ENCODE assay signal across 8 mouse cellular contexts in genomic region chr7:132931560-132932351, GRCm38 (mm10). TPM values are rescaled to one million over a fixed set of nuclear protein-coding genes. Genes with fewer than 3 reads are reported as not detected.
A peak's percentile ranks its signal among the peaks of the same experiment; 100 is the strongest.
DNase-seq lines count a peak whose midpoint lies in the region; ATAC-seq and TF ChIP-seq lines count a peak whose summit lies in the region.

No protein-coding gene starts in this region.

- H3K36me3 ChIP-seq in forebrain, embryonic 13.5 days (ENCODE audit: poor library complexity, severe bottlenecking): no peaks in the 10 kb centered on the region
- no peaks in the 10 kb centered on the region for H3K36me3 ChIP-seq in heart, postnatal 0 days (replicated peaks; ENCODE audit: control insufficient read depth, insufficient read depth, low read length)
- no peaks in the 10 kb centered on the region for H3K36me3 ChIP-seq in lung, postnatal 0 days (ENCODE audit: insufficient read depth, low read length)

- H3K9ac ChIP-seq in forebrain, embryonic 13.5 days: peak overlapping the region; percentile 95
- H3K9ac ChIP-seq in heart, postnatal 0 days (replicated peaks; ENCODE audit: low read depth, low read length): peak overlapping the region; percentile 93
- peak overlapping the region; percentile 94 for H3K9ac ChIP-seq in lung, postnatal 0 days (replicated peaks; ENCODE audit: low read depth)

- no peak for ATAC-seq in forebrain, embryonic 13.5 days
- peak; percentile 32; the same call in 1 of the 2 replicates for ATAC-seq in heart, postnatal 0 days (ENCODE audit: insufficient read depth, low read depth)
- peak; percentile 25 for ATAC-seq in lung, postnatal 0 days

- DNase-seq in ES-CJ7 (ENCODE audit: low read depth, low spot score): peak; percentile 36
- DNase-seq in c-Kit-negative CD71-positive TER-119-positive erythroid progenitor cells, embryonic 14.5 days (ENCODE audit: low read depth, low spot score): peak; percentile 38
- DNase-seq in heart, postnatal 0 days (ENCODE audit: low spot score): peak; percentile 29
- DNase-seq in kidney, postnatal 25 days: peak; percentile 61 to 72
- DNase-seq in lung, postnatal 0 days (ENCODE audit: low spot score): peak; percentile 77
- peak; percentile 14 to 53 for DNase-seq in urinary bladder, adult 18-20 months (ENCODE audit: low spot score in 2 of 2)

- peak overlapping the region; percentile 98 for H3K27ac ChIP-seq in forebrain, embryonic 13.5 days
- peak overlapping the region; percentile 98 for H3K27ac ChIP-seq in heart, postnatal 0 days (ENCODE audit: low read depth)
- H3K27ac ChIP-seq in lung, postnatal 0 days (ENCODE audit: low read length): peak overlapping the region; percentile 99
- peak overlapping the region; percentile 77 for H3K27ac ChIP-seq in olfactory bulb, adult 2 months (ENCODE audit: insufficient read depth, low read depth, low read length)

- H3K27me3 ChIP-seq in forebrain, embryonic 13.5 days: no peaks in the 10 kb centered on the region
- H3K27me3 ChIP-seq in heart, postnatal 0 days (ENCODE audit: control insufficient read depth, insufficient read depth, low read length): no peaks in the 10 kb centered on the region
- no peaks in the 10 kb centered on the region for H3K27me3 ChIP-seq in lung, postnatal 0 days (replicated peaks; ENCODE audit: insufficient read depth, low read length)

- WGBS in forebrain, embryonic 13.5 days: under 1% methylated on average over 31 of the region's 55 CpGs
- under 1% methylated on average over 55 of the region's 55 CpGs for WGBS in heart, postnatal 0 days
- under 1% methylated on average over 24 of the region's 55 CpGs for WGBS in lung, postnatal 0 days
- WGBS in olfactory bulb, adult 2 months: under 1% methylated on average over 55 of the region's 55 CpGs

- no peak for TF ChIP-seq CTCF in heart, postnatal 0 days (IDR thresholded peaks at IDR 0.05; ENCODE audit: low read depth)
- TF ChIP-seq CTCF in lung, postnatal 0 days (IDR thresholded peaks at IDR 0.05): no peak
- TF ChIP-seq CTCF in olfactory bulb, adult 2 months (IDR thresholded peaks at IDR 0.05; ENCODE audit: insufficient read depth, low read depth, low read length): no peak

- H3K4me2 ChIP-seq in forebrain, embryonic 13.5 days: peak overlapping the region; percentile 86
- peak overlapping the region; percentile 77 for H3K4me2 ChIP-seq in heart, postnatal 0 days (ENCODE audit: low read depth, low read length)
- peak overlapping the region; percentile 67 for H3K4me2 ChIP-seq in lung, postnatal 0 days (replicated peaks; ENCODE audit: low read depth, low read length)

- no peak for TF ChIP-seq EP300 in heart, postnatal 0 days (IDR thresholded peaks at IDR 0.05; ENCODE audit: low read depth)
- TF ChIP-seq EP300 in lung, postnatal 0 days (IDR thresholded peaks at IDR 0.05): no peak

- no peak for TF ChIP-seq POLR2A in olfactory bulb, adult 2 months (IDR thresholded peaks at IDR 0.05; ENCODE audit: insufficient read depth, low read depth, low read length)

- no peaks in the 10 kb centered on the region for H3K9me3 ChIP-seq in forebrain, embryonic 13.5 days (replicated peaks)
- no peaks in the 10 kb centered on the region for H3K9me3 ChIP-seq in heart, postnatal 0 days (replicated peaks; ENCODE audit: control insufficient read depth, low read length)
- no peaks in the 10 kb centered on the region for H3K9me3 ChIP-seq in lung, postnatal 0 days (ENCODE audit: low read length)

- H3K4me1 ChIP-seq in forebrain, embryonic 13.5 days: peaks cover 29% of the 10 kb centered on the region
- peaks cover 7% of the 10 kb centered on the region; the same call in 1 of the 2 replicates for H3K4me1 ChIP-seq in heart, postnatal 0 days (ENCODE audit: control insufficient read depth, insufficient read depth)
- peaks cover 4% of the 10 kb centered on the region; the same call in 1 of the 2 replicates for H3K4me1 ChIP-seq in lung, postnatal 0 days (ENCODE audit: insufficient read depth, low read depth, low read length)
- no peaks in the 10 kb centered on the region for H3K4me1 ChIP-seq in olfactory bulb, adult 2 months (ENCODE audit: control insufficient read depth, insufficient read depth, low read length)

- H3K4me3 ChIP-seq in forebrain, embryonic 13.5 days: peak overlapping the region; percentile 95
- peak overlapping the region; percentile 91 for H3K4me3 ChIP-seq in heart, postnatal 0 days (ENCODE audit: low read depth, low read length)
- H3K4me3 ChIP-seq in lung, postnatal 0 days (ENCODE audit: low read depth, low read length): peak overlapping the region; percentile 99
- H3K4me3 ChIP-seq in olfactory bulb, adult 2 months (ENCODE audit: insufficient read depth, low read depth, low read length): peak overlapping the region; percentile 97

RNA-seq across cellular contexts. Expression of gene Zranb1, which starts 0.8 kb away (rescaled TPM):
- polyA plus RNA-seq in forebrain, embryonic 13.5 days (2015; fragmentation: Nextera tagmentation; extraction: Ambion mirVana): 16.1 and 16.2 TPM in 2 replicates
- total RNA-seq in heart, postnatal 0 days (2014; rRNA removed; ENCODE audit: low replicate concordance): 19.9 and 49.6 TPM in 2 replicates
- 8.9 and 9.9 TPM in 2 replicates for polyA plus RNA-seq in heart, postnatal 0 days (2015; fragmentation: Nextera tagmentation; extraction: Ambion mirVana)
- 13.5 and 13.8 TPM in 2 replicates for polyA plus RNA-seq in lung, postnatal 0 days (2015; fragmentation: Nextera tagmentation; extraction: Ambion mirVana)
- polyA plus RNA-seq in olfactory bulb, adult 2 months (2012; ENCODE audit: insufficient read depth, insufficient read length, low replicate concordance, missing spikeins): not detected in 2 replicates
